Mouse (Mus musculus) liver, adult 2 months (tissue): ENCODE data around the gene Plcb4. TPM values are rescaled to one million over a fixed set of nuclear protein-coding genes. Genes with fewer than 3 reads are reported as not detected.

ENCODE experiments used
- DNase-seq: peaks from one replicate; pipeline ENCODE4 v3.0.0-alpha.2; 2011; ENCODE audit warnings: low read depth, low spot score; ENCODE audit errors: extremely low read depth
- H3K27ac ChIP-seq: fragments of 200-500 bp; replicated peaks from 2 replicates; pipeline ENCODE4 v1.5.1; 2012; ENCODE audit warnings: low read depth, mild to moderate bottlenecking, control low read depth, inconsistent platforms, low read length; ENCODE audit not compliant: insufficient read depth
- H3K27me3 ChIP-seq: fragments of 200-500 bp; 2 replicates; pipeline ENCODE4 v1.6.1; 2012; ENCODE audit warnings: mild to moderate bottlenecking, moderate library complexity, low read length, inconsistent platforms; ENCODE audit not compliant: control insufficient read depth, insufficient read depth
- H3K36me3 ChIP-seq: fragments of 200-500 bp; 2 replicates; pipeline ENCODE4 v1.6.1; 2012; ENCODE audit warnings: low read length, inconsistent platforms; ENCODE audit not compliant: control insufficient read depth, insufficient read depth
- H3K4me1 ChIP-seq: fragments of 200-500 bp; 2 replicates; pipeline ENCODE4 v1.6.1; 2011; ENCODE audit warnings: low read length; ENCODE audit not compliant: control insufficient read depth, insufficient read depth
- H3K4me3 ChIP-seq: fragments of 200-500 bp; 2 replicates; pipeline ENCODE4 v1.5.1; 2011; ENCODE audit warnings: low read depth, mild to moderate bottlenecking, control low read depth, low read length, moderate library complexity; ENCODE audit not compliant: insufficient read depth
- H3K79me2 ChIP-seq: fragments of 200-500 bp; 2 replicates; pipeline ENCODE4 v1.6.1; 2012; ENCODE audit warnings: inconsistent platforms, mild to moderate bottlenecking, low read length, moderate library complexity; ENCODE audit not compliant: control insufficient read depth, insufficient read depth
- H3K9ac ChIP-seq: fragments of 200-500 bp; 2 replicates; pipeline ENCODE4 v1.6.1; 2012; ENCODE audit warnings: low read depth, mild to moderate bottlenecking, control low read depth, inconsistent platforms, low read length
- CTCF ChIP-seq: fragments of 200-500 bp; IDR thresholded peaks from 2 replicates; pipeline ENCODE4 v1.5.1; 2011; ENCODE audit warnings: low read depth, low read length, control low read depth
- POLR2A ChIP-seq: fragments of 200-500 bp; IDR thresholded peaks from 2 replicates; pipeline ENCODE4 v1.6.1; 2011; ENCODE audit warnings: low read length, control low read depth; ENCODE audit not compliant: insufficient read depth; ENCODE audit errors: extremely low read depth
- WGBS: fragments of 180-500 bp; shearing (Covaris S2); methylation state at CpG from one replicate; pipeline ENCODE4 v1.1.7; 2018; 5-methylcytosine and 5-hydroxymethylcytosine counted together
- polyA plus RNA-seq: library from polyadenylated mRNA; depleted of rRNA; stranded (reverse); fragments of >200 nt; gene quantifications from 2 replicates; pipeline ENCODE4 v1.2.3, GENCODE M21; 2012
- total RNA-seq: library from RNA; depleted of rRNA; stranded (reverse); fragments of >200 nt; gene quantifications from 2 replicates; pipeline ENCODE4 v1.2.3, GENCODE M21; 2014

The Plcb4 gene
- total and polyA plus RNA-seq, 2 experiments = 0.88 to 4.3 TPM

- TF ChIP-seq CTCF (no peak), POLR2A (no peak)
- WGBS = 33% methylated on average over 27 of the region's 27 CpGs
- no peaks in the 10 kb centered on the region for H3K36me3 ChIP-seq
- no peaks in the 10 kb centered on the region for H3K27me3 ChIP-seq
- H3K79me2 ChIP-seq = no peaks in the 10 kb centered on the region
- no peak overlapping the region for H3K4me3 ChIP-seq
- H3K27ac ChIP-seq = no peak overlapping the region
- no peaks in the 10 kb centered on the region for H3K4me1 ChIP-seq
- no peak for DNase-seq
- H3K9ac ChIP-seq = no peak overlapping the region
These were observed 392.2 kb downstream of the Plcb4 start for GRCm38 (mm10) chr2:136050793-136051615.

- no peaks in the 10 kb centered on the region for H3K36me3 ChIP-seq
- H3K79me2 ChIP-seq = no peaks in the 10 kb centered on the region
- 14% methylated on average over 8 of the region's 8 CpGs for WGBS
- TF ChIP-seq CTCF (no peak), POLR2A (no peak)
- DNase-seq = no peak
- H3K27ac ChIP-seq = no peak within 1 kb of the TSS
- H3K4me1 ChIP-seq = no peaks in the 10 kb centered on the region
- no peak within 1 kb of the TSS for H3K4me3 ChIP-seq
- H3K27me3 ChIP-seq = no peaks in the 10 kb centered on the region
- no peak within 1 kb of the TSS for H3K9ac ChIP-seq
These were observed 393.0 kb downstream of the Plcb4 start, which contains the start of gene Lamp5 for GRCm38 (mm10) chr2:136051688-136052289. Lamp5 (plus strand) TSS chr2:136052239.

DNA sequence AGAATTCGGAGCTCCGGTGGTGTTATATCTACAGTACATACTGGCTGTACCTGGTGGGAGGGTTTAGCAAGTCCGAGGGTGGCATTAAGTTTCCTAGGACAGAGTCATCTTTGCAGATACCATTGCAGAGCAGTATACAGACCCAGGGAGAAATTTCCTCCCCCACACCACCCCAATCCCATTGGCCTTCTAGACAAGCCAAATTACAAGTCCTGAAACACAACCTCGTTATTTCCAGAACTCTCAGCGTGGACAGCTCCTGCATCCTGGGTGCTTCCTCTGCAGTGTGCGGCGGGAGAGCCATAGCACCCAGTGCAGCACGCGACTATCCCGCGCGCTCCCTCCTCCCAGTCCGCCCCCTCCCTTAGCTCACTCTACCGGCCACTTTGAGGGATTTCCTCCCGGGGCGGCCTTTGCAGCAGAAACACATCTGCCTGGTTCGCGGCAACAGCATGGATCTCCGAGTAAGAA is 399.1 kb downstream of the Plcb4 start:
- DNase-seq = no peak
- 9% methylated on average over 19 of the region's 19 CpGs for WGBS
- no peak for TF ChIP-seq POLR2A
- no peak for TF ChIP-seq CTCF

GRCm38 (mm10) chr2:136058398-136058797 is 399.6 kb downstream of the Plcb4 start:
- H3K9ac ChIP-seq = no peak overlapping the region
- no peak overlapping the region for H3K4me3 ChIP-seq
- WGBS = 8% methylated on average over 7 of the region's 7 CpGs
- H3K79me2 ChIP-seq = no peaks in the 10 kb centered on the region
- no peak for TF ChIP-seq CTCF
- TF ChIP-seq POLR2A = no peak
- H3K4me1 ChIP-seq = no peaks in the 10 kb centered on the region
- H3K36me3 ChIP-seq = no peaks in the 10 kb centered on the region
- peaks cover 5% of the 10 kb centered on the region; the same call in 1 of the 2 replicates for H3K27me3 ChIP-seq
- no peak for DNase-seq
- H3K27ac ChIP-seq = no peak overlapping the region

More for the DNA sequence above, 399.1 kb downstream of the Plcb4 start:
- H3K9ac ChIP-seq = no peak overlapping the region
- H3K27me3 ChIP-seq = peaks cover 5% of the 10 kb centered on the region; the same call in 1 of the 2 replicates
- no peak overlapping the region for H3K4me3 ChIP-seq
- H3K79me2 ChIP-seq = no peaks in the 10 kb centered on the region
- no peaks in the 10 kb centered on the region for H3K4me1 ChIP-seq
- H3K27ac ChIP-seq = no peak overlapping the region
- no peaks in the 10 kb centered on the region for H3K36me3 ChIP-seq

DNA sequence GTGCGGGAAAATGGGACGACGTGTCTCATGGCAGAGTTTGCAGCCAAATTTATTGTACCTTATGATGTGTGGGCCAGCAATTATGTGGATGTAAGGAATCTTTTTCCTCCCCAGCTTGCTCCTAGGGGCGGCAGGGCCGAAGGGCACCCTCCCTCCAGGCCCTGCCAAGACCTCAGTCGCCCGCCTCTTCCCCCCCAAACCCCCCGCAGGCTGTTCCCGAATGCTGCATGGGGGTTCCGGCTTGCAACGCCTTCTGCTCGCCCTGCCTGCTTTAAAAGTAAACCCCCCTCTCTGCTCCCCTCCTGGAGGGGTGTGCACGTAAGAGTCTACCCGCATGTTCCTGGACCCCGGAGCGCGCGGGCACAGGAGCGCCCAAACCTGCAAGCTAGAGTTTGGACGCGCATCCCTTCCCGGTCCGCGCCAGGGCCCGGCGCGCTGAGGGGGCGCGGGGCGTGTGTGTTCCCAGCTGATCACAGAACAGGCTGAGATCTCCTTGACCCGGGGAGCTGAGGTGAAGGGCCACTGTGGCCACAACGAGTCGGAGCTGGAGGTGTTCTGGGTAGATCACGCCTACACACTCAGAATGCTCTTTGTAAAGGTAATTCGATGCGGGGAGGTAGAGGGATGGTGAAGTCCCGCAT is 400.3 kb downstream of the Plcb4 start:
- Histone ChIP-seq H3K27me3 (peaks cover 5% of the 10 kb centered on the region; the same call in 1 of the 2 replicates), H3K79me2 (no peaks in the 10 kb centered on the region), H3K4me1 (no peaks in the 10 kb centered on the region), H3K9ac (no peak overlapping the region), H3K27ac (no peak overlapping the region), H3K4me3 (no peak overlapping the region), H3K36me3 (no peaks in the 10 kb centered on the region)
- WGBS = 3% methylated on average over 37 of the region's 37 CpGs
- TF ChIP-seq CTCF = no peak
- TF ChIP-seq POLR2A = no peak
- DNase-seq = no peak
